In genomic region chr16:78376745-78377570, GRCm38 (mm10) we compare ENCODE assay signal across 8 mouse cellular contexts. TPM values are rescaled to one million over a fixed set of nuclear protein-coding genes. Genes with fewer than 3 reads are reported as not detected.
A peak's percentile ranks its signal among the peaks of the same experiment; 100 is the strongest.
DNase-seq lines count a peak whose midpoint lies in the region; ATAC-seq lines count a peak whose summit lies in the region.

TSS of gene Btg3 (minus strand) at chr16:78377192.

- no peaks in the 10 kb centered on the region for H3K27me3 ChIP-seq in heart, embryonic 13.5 days (replicated peaks)
- no peaks in the 10 kb centered on the region for H3K27me3 ChIP-seq in liver, embryonic 12.5 days (replicated peaks)
- H3K27me3 ChIP-seq in stomach, embryonic 15.5 days (replicated peaks): no peaks in the 10 kb centered on the region

- H3K27ac ChIP-seq in brown adipose tissue, adult 24 weeks (replicated peaks; ENCODE audit: low read depth, low read length): peak within 1 kb of the TSS; percentile 37; the same call in 1 of the 2 replicates
- peak within 1 kb of the TSS; percentile 85 for H3K27ac ChIP-seq in heart, embryonic 13.5 days (replicated peaks)
- H3K27ac ChIP-seq in liver, embryonic 12.5 days: peak within 1 kb of the TSS; percentile 80
- H3K27ac ChIP-seq in stomach, embryonic 15.5 days: peak within 1 kb of the TSS; percentile 82

- peak; percentile 95 for ATAC-seq in heart, embryonic 13.5 days (ENCODE audit: extremely low read depth, insufficient number of reproducible peaks, low FRiP score, low TSS enrichment)
- peak; percentile 95 for ATAC-seq in liver, embryonic 12.5 days
- ATAC-seq in stomach, embryonic 15.5 days (ENCODE audit: insufficient read depth, low FRiP score, low read depth): peak; percentile 95

- peak within 1 kb of the TSS; percentile 98 for H3K9ac ChIP-seq in heart, embryonic 13.5 days
- peak within 1 kb of the TSS; percentile 94 for H3K9ac ChIP-seq in liver, embryonic 12.5 days
- peak within 1 kb of the TSS; percentile 84 for H3K9ac ChIP-seq in stomach, embryonic 15.5 days

- H3K4me1 ChIP-seq in brown adipose tissue, adult 24 weeks (ENCODE audit: control insufficient read depth, insufficient read depth, insufficient read length, low read length): peaks cover 7% of the 10 kb centered on the region
- H3K4me1 ChIP-seq in heart, embryonic 13.5 days: peaks cover 19% of the 10 kb centered on the region
- peaks cover 24% of the 10 kb centered on the region for H3K4me1 ChIP-seq in liver, embryonic 12.5 days
- H3K4me1 ChIP-seq in stomach, embryonic 15.5 days: 0 out of 2 replicates have a peak, but pooled peaks cover 8% of the 10 kb centered on the region

- WGBS in heart, embryonic 13.5 days: 2% methylated on average over 40 of the region's 57 CpGs
- WGBS in liver, embryonic 12.5 days (ENCODE audit: insufficient replicate concordance): 2% methylated on average over 31 of the region's 57 CpGs
- 2% methylated on average over 38 of the region's 57 CpGs for WGBS in stomach, embryonic 15.5 days

- H3K9me3 ChIP-seq in heart, embryonic 13.5 days: no peaks in the 10 kb centered on the region
- H3K9me3 ChIP-seq in liver, embryonic 12.5 days (replicated peaks): no peaks in the 10 kb centered on the region
- H3K9me3 ChIP-seq in stomach, embryonic 15.5 days: no peaks in the 10 kb centered on the region

- H3K4me2 ChIP-seq in heart, embryonic 13.5 days: peak within 1 kb of the TSS; percentile 83
- peak within 1 kb of the TSS; percentile 92 for H3K4me2 ChIP-seq in liver, embryonic 12.5 days
- peak within 1 kb of the TSS; percentile 86 for H3K4me2 ChIP-seq in stomach, embryonic 15.5 days

- DNase-seq in CD4-positive, CD25-positive, alpha-beta regulatory T cell, adult 2 months (ENCODE audit: low read depth, low spot score): peak; percentile 95
- peak; percentile 21 for DNase-seq in fat pad, adult 2 months (ENCODE audit: extremely low read depth, low read depth, low spot score)
- DNase-seq in kidney, postnatal 10 days: peak; percentile 94
- peak; percentile 83 to 89 for DNase-seq in natural killer cell, adult 2 months (ENCODE audit: low spot score in 2 of 2)

- H3K4me3 ChIP-seq in brown adipose tissue, adult 24 weeks (ENCODE audit: insufficient read depth, low read depth, low read length): peak within 1 kb of the TSS; percentile 95
- H3K4me3 ChIP-seq in heart, embryonic 13.5 days: peak within 1 kb of the TSS; percentile 96
- H3K4me3 ChIP-seq in liver, embryonic 12.5 days: peak within 1 kb of the TSS; percentile 89
- peak within 1 kb of the TSS; percentile 94 for H3K4me3 ChIP-seq in stomach, embryonic 15.5 days (replicated peaks)

- peaks cover 11% of the 10 kb centered on the region for H3K36me3 ChIP-seq in heart, embryonic 13.5 days
- peaks cover 14% of the 10 kb centered on the region for H3K36me3 ChIP-seq in liver, embryonic 12.5 days
- H3K36me3 ChIP-seq in stomach, embryonic 15.5 days: peaks cover 5% of the 10 kb centered on the region; the same call in 1 of the 2 replicates

RNA-seq across cellular contexts. Expression of gene Btg3, which starts in this region (rescaled TPM):
- polyA plus RNA-seq in brown adipose tissue, adult 24 weeks (2012; ENCODE audit: insufficient read depth, insufficient read length, missing spikeins): 30.2 and 39.9 TPM in 2 replicates
- polyA plus RNA-seq in heart, embryonic 13.5 days (2015; fragmentation: Nextera tagmentation; extraction: Ambion mirVana): 64.5 and 76.0 TPM in 2 replicates
- 39.0 and 39.6 TPM in 2 replicates for polyA plus RNA-seq in liver, embryonic 12.5 days (2016; fragmentation: Nextera tagmentation; extraction: Ambion mirVana)
- 47.4 and 52.0 TPM in 2 replicates for polyA plus RNA-seq in stomach, embryonic 15.5 days (2015; fragmentation: Nextera tagmentation; extraction: Ambion mirVana)

Comparison
In these comparisons a context has a peak if more than half of its experiments do, and no peak if none do; other contexts are left out.
1. Peak in every context shown above with its lines: DNase-seq, ATAC-seq, H3K4me3 ChIP-seq and H3K27ac ChIP-seq.
2. DNase-seq: peak in every context shown above with its lines; median percentile 95 in CD4-positive, CD25-positive, alpha-beta regulatory T cell, adult 2 months; 94 in kidney, postnatal 10 days; 86 in natural killer cell, adult 2 months; 21 in fat pad, adult 2 months.